ENCODE assay signal across 8 mouse cellular contexts in the genomic region with DNA sequence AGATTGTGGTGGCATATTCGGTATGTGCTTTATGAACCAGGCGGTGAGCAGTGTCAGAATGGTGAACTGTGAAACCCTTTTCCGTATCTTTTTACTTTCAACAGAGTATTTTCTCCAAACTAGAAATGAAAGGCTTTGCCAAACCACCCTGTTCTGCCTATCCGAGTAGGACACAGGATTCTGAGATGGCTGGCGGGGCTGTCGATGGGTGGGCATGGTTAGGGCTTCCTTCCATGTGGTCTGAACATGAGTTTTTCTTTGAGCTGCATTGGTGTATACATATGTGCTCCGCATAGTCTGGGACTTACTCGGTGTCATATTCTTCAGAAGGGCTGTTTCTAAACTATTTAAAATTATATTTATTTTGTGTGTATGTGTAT. TPM values are rescaled to one million over a fixed set of nuclear protein-coding genes. Genes with fewer than 3 reads are reported as not detected.
A peak's percentile ranks its signal among the peaks of the same experiment; 100 is the strongest.
DNase-seq lines count a peak whose midpoint lies in the region; ATAC-seq and TF ChIP-seq lines count a peak whose summit lies in the region.

No protein-coding gene starts in this region.

- H3K9me3 ChIP-seq in hindbrain, postnatal 0 days (ENCODE audit: low read length): no peaks in the 10 kb centered on the region
- no peaks in the 10 kb centered on the region for H3K9me3 ChIP-seq in midbrain, embryonic 16.5 days (replicated peaks; ENCODE audit: control insufficient read depth, low read length, poor library complexity, severe bottlenecking)

- H3K4me1 ChIP-seq in spleen, adult 2 months (ENCODE audit: control insufficient read depth, insufficient read depth, insufficient read length): no peaks in the 10 kb centered on the region; the same call in 1 of the 2 replicates
- H3K4me1 ChIP-seq in hindbrain, postnatal 0 days (ENCODE audit: insufficient read depth, low read length): peaks cover 7% of the 10 kb centered on the region; the same call in 1 of the 2 replicates
- peaks cover 17% of the 10 kb centered on the region for H3K4me1 ChIP-seq in midbrain, embryonic 16.5 days (ENCODE audit: control insufficient read depth, insufficient read depth, low read length)

- peak overlapping the region; percentile 99 for H3K9ac ChIP-seq in hindbrain, postnatal 0 days (replicated peaks; ENCODE audit: low read length)
- peak overlapping the region; percentile 93 for H3K9ac ChIP-seq in midbrain, embryonic 16.5 days (ENCODE audit: low read depth, low read length)

- no peaks in the 10 kb centered on the region for H3K27me3 ChIP-seq in spleen, adult 2 months (ENCODE audit: control insufficient read depth, insufficient read depth, low read length)
- no peaks in the 10 kb centered on the region for H3K27me3 ChIP-seq in hindbrain, postnatal 0 days (ENCODE audit: insufficient read depth, low read length)
- H3K27me3 ChIP-seq in midbrain, embryonic 16.5 days (ENCODE audit: control insufficient read depth, insufficient read depth, low read depth, low read length): no peaks in the 10 kb centered on the region

- no peak for TF ChIP-seq POLR2A in spleen, adult 2 months (IDR thresholded peaks at IDR 0.05; ENCODE audit: low read depth, low read length)

- H3K36me3 ChIP-seq in spleen, adult 2 months (ENCODE audit: control insufficient read depth, insufficient read depth, low read length): no peaks in the 10 kb centered on the region
- no peaks in the 10 kb centered on the region for H3K36me3 ChIP-seq in hindbrain, postnatal 0 days (ENCODE audit: insufficient read depth, low read length)
- H3K36me3 ChIP-seq in midbrain, embryonic 16.5 days (ENCODE audit: control insufficient read depth, insufficient read depth, low read length): no peaks in the 10 kb centered on the region

- intact Hi-C loops in gastrocnemius, adult 2 months (cut with DNase I): loop anchor here (2.0 to 5.0 kb wide), 2 partner anchors 53 to 158 kb away; a partner anchor contains a TSS

- peak overlapping the region; percentile 70 for H3K4me2 ChIP-seq in hindbrain, postnatal 0 days (ENCODE audit: low read depth, low read length)
- H3K4me2 ChIP-seq in midbrain, embryonic 16.5 days (ENCODE audit: low read length): peak overlapping the region; percentile 75

- TF ChIP-seq CTCF in gastrocnemius, adult 2 months (IDR thresholded peaks at IDR 0.05): no peak
- no peak for TF ChIP-seq CTCF in spleen, adult 2 months (IDR thresholded peaks at IDR 0.05; ENCODE audit: extremely low read depth, insufficient read depth, insufficient read length, insufficient replicate concordance)
- TF ChIP-seq CTCF in hindbrain, postnatal 0 days (IDR thresholded peaks at IDR 0.05; ENCODE audit: low read depth): no peak

- H3K4me3 ChIP-seq in gastrocnemius, adult 2 months: peak overlapping the region; percentile 99
- peak overlapping the region; percentile 85; the same call in 1 of the 2 replicates for H3K4me3 ChIP-seq in spleen, adult 2 months (ENCODE audit: extremely low read depth, insufficient read depth, insufficient read length)
- peak overlapping the region; percentile 97 for H3K4me3 ChIP-seq in hindbrain, postnatal 0 days (ENCODE audit: low read length)
- H3K4me3 ChIP-seq in midbrain, embryonic 16.5 days (ENCODE audit: low read depth, low read length): peak overlapping the region; percentile 86

- WGBS in spleen, adult 2 months: 19% methylated on average over 8 of the region's 8 CpGs
- WGBS in hindbrain, postnatal 0 days: 5% methylated on average over 8 of the region's 8 CpGs
- 12% methylated on average over 8 of the region's 8 CpGs for WGBS in midbrain, embryonic 16.5 days

- ATAC-seq in hindbrain, postnatal 0 days: peak; percentile 36; the same call in 1 of the 2 replicates
- 0 out of 2 replicates have a peak, but pooled peaks have one; percentile 19 for ATAC-seq in midbrain, embryonic 16.5 days

- no peak for DNase-seq in gastrocnemius, adult 2 months
- DNase-seq in gastrocnemius, postnatal 4 days (ENCODE audit: low spot score in 2 of 2): no peak
- DNase-seq in spleen, adult 2 months (ENCODE audit: low read depth in 1 of 2, low spot score in 2 of 2): no peak
- no peak for DNase-seq in spleen, adult 12 weeks (ENCODE audit: low spot score)
- DNase-seq in hindbrain, postnatal 0 days (ENCODE audit: low spot score): peak; percentile 46
- DNase-seq in layer of hippocampus, adult 9-10 months (ENCODE audit: low spot score): no peak
- DNase-seq in spleen, postnatal 4 days (ENCODE audit: low spot score in 2 of 2): no peak

- H3K27ac ChIP-seq in gastrocnemius, adult 2 months: peak overlapping the region; percentile 97
- H3K27ac ChIP-seq in spleen, adult 2 months (ENCODE audit: insufficient read depth, low read length): no peak overlapping the region
- H3K27ac ChIP-seq in hindbrain, postnatal 0 days: peak overlapping the region; percentile 99
- H3K27ac ChIP-seq in midbrain, embryonic 16.5 days (ENCODE audit: low read length): peak overlapping the region; percentile 97

RNA-seq across cellular contexts. Expression of a gene that starts 1.0 kb away (rescaled TPM):
- total RNA-seq in gastrocnemius, adult 2 months (2021): 10 to 100 TPM; 21.2 to 26.1 TPM
- 10 to 100 TPM; 21.0 to 22.3 TPM for total RNA-seq in gastrocnemius, postnatal 4 days (2021)
- polyA plus RNA-seq in spleen, adult 2 months (2012; rRNA removed): 8.1 and 11.0 TPM in 2 replicates
- total RNA-seq in hindbrain, postnatal 0 days (2014; rRNA removed): 27.1 and 32.9 TPM in 2 replicates
- polyA plus RNA-seq in hindbrain, postnatal 0 days (2015; fragmentation: Nextera tagmentation; extraction: Ambion mirVana): 4.4 and 4.5 TPM in 2 replicates
- polyA plus RNA-seq in midbrain, embryonic 16.5 days (2015; fragmentation: Nextera tagmentation; extraction: Ambion mirVana): 6.7 and 7.0 TPM in 2 replicates

RNA-seq across cellular contexts. Expression of a gene that starts 35.8 kb away (rescaled TPM):
- total RNA-seq in gastrocnemius, adult 2 months (2021): 10 to 100 TPM; 42.9 to 49.5 TPM
- total RNA-seq in gastrocnemius, postnatal 4 days (2021): 10 to 100 TPM; 34.0 to 34.5 TPM
- polyA plus RNA-seq in spleen, adult 2 months (2012; rRNA removed): 15.4 and 17.3 TPM in 2 replicates
- total RNA-seq in hindbrain, postnatal 0 days (2014; rRNA removed): 11.8 and 13.4 TPM in 2 replicates
- 0.40 and 0.44 TPM in 2 replicates for polyA plus RNA-seq in hindbrain, postnatal 0 days (2015; fragmentation: Nextera tagmentation; extraction: Ambion mirVana)
- polyA plus RNA-seq in midbrain, embryonic 16.5 days (2015; fragmentation: Nextera tagmentation; extraction: Ambion mirVana): 0.48 and 0.75 TPM in 2 replicates
